Mouse (Mus musculus) kidney, adult 2 months (tissue): ENCODE data around the gene Nme4.

Source experiments
- CTCF ChIP-seq: fragments of 200-500 bp; conservative IDR thresholded peaks from 2 replicates; pipeline ENCODE4 v1.5.1; 2011; ENCODE audit warnings: low read depth, mild to moderate bottlenecking, control low read depth, low read length, moderate library complexity, mixed read lengths; ENCODE audit not compliant: insufficient read depth, insufficient read length
- POLR2A ChIP-seq: fragments of 200-500 bp; IDR thresholded peaks from one replicate; pipeline ENCODE4 v1.6.1; 2011; ENCODE audit warnings: low read depth, low read length, control low read depth

GRCm38 (mm10) chr17:26064916-26065315 is 30.5 kb downstream of the Nme4 start:
- TF ChIP-seq CTCF (no peak), POLR2A (no peak)
